Mouse (Mus musculus): Measurements from ENCODE around the gene Hsd17b6. TPM values are rescaled to one million over a fixed set of nuclear protein-coding genes. Genes with fewer than 3 reads are reported as not detected.
A peak's percentile ranks its signal among the peaks of the same experiment; 100 is the strongest.

Hsd17b6 gene
- total and polyA plus RNA-seq, 2 experiments from 2014 or later: not detected

DNA sequence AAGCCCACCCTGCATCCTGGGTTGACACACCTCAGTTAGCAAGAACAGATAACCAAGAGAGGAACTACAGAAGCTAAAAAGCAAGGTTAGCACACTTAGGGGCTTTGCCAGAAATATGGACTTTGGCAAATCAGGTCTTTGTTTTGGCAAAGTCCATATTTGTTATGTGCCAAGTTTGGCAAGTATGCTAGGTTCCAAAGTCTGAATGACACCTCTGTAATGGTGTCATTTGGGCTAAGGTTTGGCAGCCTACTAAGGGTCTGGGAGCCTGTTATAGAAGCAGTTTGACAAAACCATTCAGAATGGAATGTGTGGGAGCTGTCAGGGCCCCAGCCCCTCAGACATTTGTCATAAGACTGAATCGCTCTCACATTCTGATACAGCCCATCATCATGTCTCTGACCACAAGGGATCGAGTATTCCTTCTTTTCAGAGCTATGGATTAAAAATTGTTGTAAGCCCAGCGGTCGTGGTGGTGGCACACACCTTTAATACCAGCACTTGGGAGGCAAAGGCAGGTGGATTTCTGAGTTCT is 57.7 kb downstream of the Hsd17b6 start:
- Histone ChIP-seq H3K27ac (ENCODE audit: low read depth, low read length) (no peak overlapping the region), H3K36me3 (ENCODE audit: insufficient read depth) (no peaks in the 10 kb centered on the region), H3K27me3 (ENCODE audit: insufficient read depth, low read length) (no peaks in the 10 kb centered on the region), H3K9me3 (ENCODE audit: low read length) (no peaks in the 10 kb centered on the region), H3K4me2 (ENCODE audit: low read depth) (no peak overlapping the region), H3K4me3 (ENCODE audit: low read depth, low read length) (no peak overlapping the region), H3K9ac (no peak overlapping the region), H3K4me1 (ENCODE audit: insufficient read depth) (no peaks in the 10 kb centered on the region)
- 78% methylated on average over 4 of the region's 4 CpGs for WGBS
- no peak for ATAC-seq
- DNase-seq: no peak
- TF ChIP-seq CTCF (IDR thresholded peaks at IDR 0.05; ENCODE audit: low read depth): no peak

DNA sequence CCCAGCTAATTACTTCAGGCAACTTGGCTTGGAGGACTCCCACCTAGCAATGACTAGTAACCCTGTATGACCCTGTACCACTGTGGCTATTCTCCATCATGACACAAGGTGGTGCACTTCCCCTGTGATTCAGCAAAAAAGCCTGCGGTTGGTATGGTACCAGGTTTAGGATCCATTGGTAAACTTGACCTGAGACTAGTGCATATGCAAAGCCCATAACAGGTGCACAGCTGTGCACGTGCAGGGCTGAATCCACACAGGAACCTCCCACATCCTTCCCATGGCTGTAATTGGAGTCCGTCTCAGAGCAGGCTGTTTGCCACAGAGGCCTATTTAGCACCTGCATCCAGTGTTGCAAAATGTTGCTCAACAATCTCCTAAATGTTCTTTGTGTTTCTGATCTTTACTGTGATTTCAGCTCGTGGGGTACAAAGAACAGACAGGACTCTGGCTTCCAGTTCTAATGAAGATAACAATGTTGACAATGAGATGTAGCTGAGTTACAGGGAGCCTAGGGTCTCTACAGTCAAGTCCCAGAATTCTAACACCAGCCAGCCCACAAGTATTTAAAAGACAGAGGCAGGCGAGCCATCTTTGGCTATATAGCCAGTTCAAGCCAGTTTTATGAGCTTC is 61.9 kb downstream of the Hsd17b6 start:
- no peak overlapping the region for H3K27ac ChIP-seq (ENCODE audit: low read depth, low read length)
- no peak overlapping the region for H3K4me2 ChIP-seq (ENCODE audit: low read depth)
- DNase-seq (peak; percentile 73), ATAC-seq (peak; percentile 74; the same call in 1 of the 2 replicates)
- H3K27me3 ChIP-seq (ENCODE audit: insufficient read depth, low read length): no peaks in the 10 kb centered on the region
- H3K9ac ChIP-seq: no peak overlapping the region
- 21% methylated on average over 5 of the region's 5 CpGs for WGBS
- TF ChIP-seq CTCF (IDR thresholded peaks at IDR 0.05; ENCODE audit: low read depth): peak; percentile 85
- H3K4me3 ChIP-seq (ENCODE audit: low read depth, low read length): no peak overlapping the region
- no peaks in the 10 kb centered on the region for H3K4me1 ChIP-seq (ENCODE audit: insufficient read depth)
- no peaks in the 10 kb centered on the region for H3K9me3 ChIP-seq (ENCODE audit: low read length)
- no peaks in the 10 kb centered on the region for H3K36me3 ChIP-seq (ENCODE audit: insufficient read depth)

Other genes with a start within 250 kb of the Hsd17b6 start
- gene Rdh1, start 247.9 kb downstream of the Hsd17b6 start, total RNA-seq (2014; rRNA removed): 0.24 TPM in 1 of 2 replicates, not detected in the other
- gene Rdh1, start 247.9 kb downstream of the Hsd17b6 start, polyA plus RNA-seq (2015; fragmentation: Nextera tagmentation; extraction: Ambion mirVana): not detected in 2 replicates
- not detected in 2 replicates for gene Rdh16f1, start 247.8 kb downstream of the Hsd17b6 start, total RNA-seq (2014; rRNA removed)
- not detected in 2 replicates for gene Rdh16f1, start 247.8 kb downstream of the Hsd17b6 start, polyA plus RNA-seq (2015; fragmentation: Nextera tagmentation; extraction: Ambion mirVana)
- gene Rdh9, start 231.2 kb downstream of the Hsd17b6 start, total RNA-seq (2014; rRNA removed): 0.57 and 0.69 TPM in 2 replicates
- 0.62 and 0.68 TPM in 2 replicates for gene Rdh9, start 231.2 kb downstream of the Hsd17b6 start, polyA plus RNA-seq (2015; fragmentation: Nextera tagmentation; extraction: Ambion mirVana)
- gene Rdh16, start 206.5 kb downstream of the Hsd17b6 start, total RNA-seq (2014; rRNA removed): 0.08 TPM in 1 of 2 replicates, not detected in the other
- 0.07 TPM in 1 of 2 replicates, not detected in the other for gene Rdh16, start 206.5 kb downstream of the Hsd17b6 start, polyA plus RNA-seq (2015; fragmentation: Nextera tagmentation; extraction: Ambion mirVana)
- gene Rdh19, start 157.7 kb downstream of the Hsd17b6 start, total RNA-seq (2014; rRNA removed): not detected in 2 replicates
- not detected in 2 replicates for gene Rdh19, start 157.7 kb downstream of the Hsd17b6 start, polyA plus RNA-seq (2015; fragmentation: Nextera tagmentation; extraction: Ambion mirVana)
- gene Rdh16f2, start 141.1 kb downstream of the Hsd17b6 start, total RNA-seq (2014; rRNA removed): not detected in 2 replicates
- not detected in 2 replicates for gene Rdh16f2, start 141.1 kb downstream of the Hsd17b6 start, polyA plus RNA-seq (2015; fragmentation: Nextera tagmentation; extraction: Ambion mirVana)
- not detected in 2 replicates for gene Rdh7, start 118.8 kb downstream of the Hsd17b6 start, total RNA-seq (2014; rRNA removed)
- gene Rdh7, start 118.8 kb downstream of the Hsd17b6 start, polyA plus RNA-seq (2015; fragmentation: Nextera tagmentation; extraction: Ambion mirVana): not detected in 2 replicates
- not detected in 2 replicates for gene Sdr9c7, start 109.1 kb downstream of the Hsd17b6 start, total RNA-seq (2014; rRNA removed)
- gene Sdr9c7, start 109.1 kb downstream of the Hsd17b6 start, polyA plus RNA-seq (2015; fragmentation: Nextera tagmentation; extraction: Ambion mirVana): not detected in 2 replicates
- gene Prim1, start 7.6 kb upstream of the Hsd17b6 start, total RNA-seq (2014; rRNA removed): 22.9 and 33.2 TPM in 2 replicates
- gene Prim1, start 7.6 kb upstream of the Hsd17b6 start, polyA plus RNA-seq (2015; fragmentation: Nextera tagmentation; extraction: Ambion mirVana): 35.5 and 37.3 TPM in 2 replicates
- 630 and 780 TPM in 2 replicates for gene Naca, start 28.0 kb upstream of the Hsd17b6 start, total RNA-seq (2014; rRNA removed)
- 527 and 662 TPM in 2 replicates for gene Naca, start 28.0 kb upstream of the Hsd17b6 start, polyA plus RNA-seq (2015; fragmentation: Nextera tagmentation; extraction: Ambion mirVana)
- gene Ptges3, start 51.3 kb upstream of the Hsd17b6 start, total RNA-seq (2014; rRNA removed): 146 and 157 TPM in 2 replicates
- 439 and 454 TPM in 2 replicates for gene Ptges3, start 51.3 kb upstream of the Hsd17b6 start, polyA plus RNA-seq (2015; fragmentation: Nextera tagmentation; extraction: Ambion mirVana)
- gene Atp5b, start 75.7 kb upstream of the Hsd17b6 start, total RNA-seq (2014; rRNA removed): 2,470 and 2,914 TPM in 2 replicates
- gene Atp5b, start 75.7 kb upstream of the Hsd17b6 start, polyA plus RNA-seq (2015; fragmentation: Nextera tagmentation; extraction: Ambion mirVana): 2,164 and 2,181 TPM in 2 replicates
- 9.3 and 10.0 TPM in 2 replicates for gene Baz2a, start 84.0 kb upstream of the Hsd17b6 start, total RNA-seq (2014; rRNA removed)
- 3.8 and 7.0 TPM in 2 replicates for gene Baz2a, start 84.0 kb upstream of the Hsd17b6 start, polyA plus RNA-seq (2015; fragmentation: Nextera tagmentation; extraction: Ambion mirVana)
- 6.3 and 9.9 TPM in 2 replicates for gene Rbms2, start 172.7 kb upstream of the Hsd17b6 start, total RNA-seq (2014; rRNA removed)
- gene Rbms2, start 172.7 kb upstream of the Hsd17b6 start, polyA plus RNA-seq (2015; fragmentation: Nextera tagmentation; extraction: Ambion mirVana): 4.7 and 5.6 TPM in 2 replicates
- 1.00 and 2.1 TPM in 2 replicates for gene Gls2, start 186.8 kb upstream of the Hsd17b6 start, total RNA-seq (2014; rRNA removed)
- 1.1 and 1.2 TPM in 2 replicates for gene Gls2, start 186.8 kb upstream of the Hsd17b6 start, polyA plus RNA-seq (2015; fragmentation: Nextera tagmentation; extraction: Ambion mirVana)
- 20.7 and 20.8 TPM in 2 replicates for gene Spryd4, start 204.2 kb upstream of the Hsd17b6 start, total RNA-seq (2014; rRNA removed)
- gene Spryd4, start 204.2 kb upstream of the Hsd17b6 start, polyA plus RNA-seq (2015; fragmentation: Nextera tagmentation; extraction: Ambion mirVana): 19.6 and 22.7 TPM in 2 replicates
- gene Mip, start 218.2 kb upstream of the Hsd17b6 start, total RNA-seq (2014; rRNA removed): 0.05 TPM in 1 of 2 replicates, not detected in the other
- not detected in 2 replicates for gene Mip, start 218.2 kb upstream of the Hsd17b6 start, polyA plus RNA-seq (2015; fragmentation: Nextera tagmentation; extraction: Ambion mirVana)
- 9.3 and 11.7 TPM in 2 replicates for gene Timeless, start 224.5 kb upstream of the Hsd17b6 start, total RNA-seq (2014; rRNA removed)
- 7.7 and 9.9 TPM in 2 replicates for gene Timeless, start 224.5 kb upstream of the Hsd17b6 start, polyA plus RNA-seq (2015; fragmentation: Nextera tagmentation; extraction: Ambion mirVana)
- gene Apon, start 246.5 kb upstream of the Hsd17b6 start, total RNA-seq (2014; rRNA removed): not detected in 2 replicates
- not detected in 2 replicates for gene Apon, start 246.5 kb upstream of the Hsd17b6 start, polyA plus RNA-seq (2015; fragmentation: Nextera tagmentation; extraction: Ambion mirVana)